Mouse (Mus musculus): ENCODE measurements at regions not wholly inside any gene's neighbourhood (a gene's known extent, or its start where the extent isn't known, plus 50 kb on each side); places are given as distances from the start of the nearest gene placed in this dataset.

DNA sequence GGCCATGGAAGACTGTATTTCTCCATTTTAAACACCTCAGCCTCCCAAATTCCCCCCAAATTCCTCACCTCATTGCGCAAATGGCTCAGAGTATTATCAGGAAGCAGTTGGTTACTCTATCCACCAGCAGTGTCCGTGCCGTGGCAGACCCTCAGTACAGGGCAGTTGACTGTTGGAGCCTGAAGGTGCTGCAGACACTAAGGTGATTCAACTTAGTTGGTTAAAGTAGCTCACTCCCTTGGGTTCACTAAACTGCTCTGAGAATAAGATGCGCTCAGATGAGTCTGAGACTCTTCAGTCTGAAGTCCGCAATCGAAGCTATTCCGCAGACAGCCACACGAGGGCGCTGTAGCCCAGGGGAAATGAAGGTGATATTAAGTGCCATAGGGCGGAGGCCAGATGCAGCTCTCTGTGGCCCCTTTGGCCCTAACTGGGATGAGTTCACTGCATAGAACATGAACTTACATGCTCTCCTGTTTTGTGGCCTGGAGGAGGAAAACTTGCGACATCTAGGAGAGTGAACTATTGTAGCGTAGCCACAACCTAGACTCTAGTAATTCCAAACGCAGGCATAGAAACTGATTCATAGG, 62.9 kb downstream of the Amer3 start:
- TF ChIP-seq CTCF (IDR thresholded peaks at IDR 0.05; ENCODE audit: low read depth, low read length) (peak; percentile 95), EP300 (IDR thresholded peaks at IDR 0.05; ENCODE audit: insufficient read depth, low read depth, low read length) (no peak)
- no peak overlapping the region for H3K27ac ChIP-seq (ENCODE audit: insufficient read depth, low read length)

DNA sequence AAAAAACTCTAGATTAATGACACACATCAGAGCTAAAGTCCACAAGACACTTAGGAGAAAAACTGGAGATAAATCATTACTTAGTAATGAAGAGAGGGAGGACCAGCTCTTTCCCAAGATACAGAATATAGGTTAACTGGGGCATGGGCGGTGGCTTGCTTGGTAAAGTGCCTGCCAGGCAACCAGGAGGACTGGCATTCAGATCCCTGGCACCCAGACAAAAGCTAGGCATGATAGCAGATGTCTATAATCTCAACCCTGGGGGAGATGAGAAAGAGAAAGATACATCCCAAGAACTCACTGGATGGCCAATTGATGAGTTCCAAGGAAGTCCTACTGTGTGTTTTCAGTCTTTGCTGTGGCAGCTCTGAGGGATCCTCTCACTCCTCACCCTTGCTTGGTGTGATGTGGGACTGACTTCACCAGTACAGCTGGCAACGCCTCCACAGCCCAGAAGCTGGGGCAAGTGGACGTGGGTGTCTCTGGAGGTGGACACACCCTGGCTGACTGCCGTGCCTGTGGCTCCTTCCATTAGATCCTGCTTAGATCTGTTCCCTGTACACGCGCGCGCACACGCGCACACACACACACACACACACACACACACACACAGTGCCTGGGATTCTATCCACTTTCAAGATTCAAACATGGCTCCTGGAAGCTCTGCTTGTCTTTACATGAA, 74.6 kb downstream of the Amer3 start:
- no peaks in the 10 kb centered on the region for H3K9me3 ChIP-seq (replicated peaks; ENCODE audit: control insufficient read depth, insufficient read depth, low read length, poor library complexity, severe bottlenecking)
- H3K27ac ChIP-seq (ENCODE audit: insufficient read depth, low read length): no peak overlapping the region
- no peak overlapping the region for H3K4me3 ChIP-seq (ENCODE audit: low read depth, low read length)
- H3K27me3 ChIP-seq (ENCODE audit: control insufficient read depth, insufficient read depth, low read length, poor library complexity, severe bottlenecking): no peaks in the 10 kb centered on the region
- H3K4me1 ChIP-seq (ENCODE audit: control insufficient read depth, insufficient read depth, low read length): no peaks in the 10 kb centered on the region
- no peaks in the 10 kb centered on the region for H3K36me3 ChIP-seq (ENCODE audit: control insufficient read depth, insufficient read depth, low read length, poor library complexity, severe bottlenecking)
- no peak overlapping the region for H3K9ac ChIP-seq (ENCODE audit: low read depth, poor library complexity, severe bottlenecking)
- TF ChIP-seq POLR2A (IDR thresholded peaks at IDR 0.05; ENCODE audit: insufficient read depth, low read length) (no peak), EP300 (IDR thresholded peaks at IDR 0.05; ENCODE audit: insufficient read depth, low read depth, low read length) (no peak), CTCF (IDR thresholded peaks at IDR 0.05; ENCODE audit: low read depth, low read length) (no peak)

More for the DNA sequence above, 62.9 kb downstream of the Amer3 start:
- no peaks in the 10 kb centered on the region for H3K27me3 ChIP-seq (ENCODE audit: control insufficient read depth, insufficient read depth, low read length, poor library complexity, severe bottlenecking)
- no peaks in the 10 kb centered on the region for H3K9me3 ChIP-seq (replicated peaks; ENCODE audit: control insufficient read depth, insufficient read depth, low read length, poor library complexity, severe bottlenecking)
- H3K9ac ChIP-seq (ENCODE audit: low read depth, poor library complexity, severe bottlenecking): no peak overlapping the region
- no peaks in the 10 kb centered on the region for H3K4me1 ChIP-seq (ENCODE audit: control insufficient read depth, insufficient read depth, low read length)
- H3K4me3 ChIP-seq (ENCODE audit: low read depth, low read length): no peak overlapping the region
- no peaks in the 10 kb centered on the region for H3K36me3 ChIP-seq (ENCODE audit: control insufficient read depth, insufficient read depth, low read length, poor library complexity, severe bottlenecking)

DNA sequence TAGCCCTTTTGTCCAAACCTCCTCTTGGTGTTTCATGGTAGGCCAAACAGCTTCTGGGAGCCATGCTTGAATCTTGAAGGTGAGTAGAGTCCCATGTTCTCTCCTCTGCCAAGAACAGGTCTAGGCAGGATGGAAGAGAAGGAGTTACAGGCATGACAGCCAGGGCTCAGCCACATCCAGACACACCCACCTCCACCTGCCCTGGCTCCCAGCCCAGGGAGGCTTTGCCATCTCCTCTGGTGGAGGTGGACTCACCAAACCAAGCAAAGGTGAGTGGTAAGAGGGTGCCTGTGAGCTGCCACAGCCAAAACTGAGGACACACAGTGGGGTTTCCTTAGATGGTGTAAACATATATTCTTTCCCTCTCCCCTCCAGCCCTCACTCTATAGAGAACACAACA, 78.0 kb downstream of the Amer3 start:
- no peak overlapping the region for H3K27ac ChIP-seq (ENCODE audit: insufficient read depth, low read length)
- no peaks in the 10 kb centered on the region for H3K4me1 ChIP-seq (ENCODE audit: control insufficient read depth, insufficient read depth, low read length)
- no peak overlapping the region for H3K4me3 ChIP-seq (ENCODE audit: low read depth, low read length)
- H3K9ac ChIP-seq (ENCODE audit: low read depth, poor library complexity, severe bottlenecking): no peak overlapping the region
- H3K9me3 ChIP-seq (replicated peaks; ENCODE audit: control insufficient read depth, insufficient read depth, low read length, poor library complexity, severe bottlenecking): no peaks in the 10 kb centered on the region
- H3K27me3 ChIP-seq (ENCODE audit: control insufficient read depth, insufficient read depth, low read length, poor library complexity, severe bottlenecking): no peaks in the 10 kb centered on the region
- H3K36me3 ChIP-seq (ENCODE audit: control insufficient read depth, insufficient read depth, low read length, poor library complexity, severe bottlenecking): no peaks in the 10 kb centered on the region
- no peak for TF ChIP-seq POLR2A (IDR thresholded peaks at IDR 0.05; ENCODE audit: insufficient read depth, low read length)
- TF ChIP-seq EP300 (IDR thresholded peaks at IDR 0.05; ENCODE audit: insufficient read depth, low read depth, low read length): no peak
- no peak for TF ChIP-seq CTCF (IDR thresholded peaks at IDR 0.05; ENCODE audit: low read depth, low read length)

DNA sequence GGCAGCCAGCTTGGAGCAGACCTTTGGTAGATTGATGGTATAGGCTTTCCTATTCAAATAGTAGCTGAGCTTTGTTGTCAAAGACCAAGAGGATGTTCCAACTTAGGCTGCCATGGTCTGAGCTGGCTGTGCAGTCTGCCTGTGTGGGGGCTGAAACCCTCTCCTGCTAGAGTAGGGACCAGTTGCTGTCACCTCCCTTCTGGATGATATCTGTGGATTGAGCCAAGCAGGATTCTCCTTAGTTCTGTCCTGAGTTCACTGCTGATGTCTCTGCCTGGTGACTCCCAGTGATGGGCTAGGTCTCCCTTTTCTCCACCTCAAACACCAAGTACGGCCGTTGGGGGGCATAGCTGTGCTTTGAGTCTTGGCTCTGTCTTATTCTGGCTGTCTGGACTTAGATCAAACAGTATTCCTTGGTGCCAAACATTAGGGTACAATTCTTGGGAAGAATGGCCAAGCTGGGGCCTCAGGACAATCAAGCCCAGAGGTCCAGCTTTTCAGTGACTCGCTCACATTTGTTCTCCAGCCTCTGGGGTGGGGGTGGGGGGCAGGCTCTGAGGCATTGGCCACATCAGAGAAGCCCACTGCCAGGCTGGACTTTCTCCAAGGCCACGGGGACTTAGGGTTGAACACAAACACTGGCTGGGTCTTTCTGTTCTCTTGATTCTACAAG, 84.6 kb downstream of the Amer3 start:
- Histone ChIP-seq H3K4me3 (ENCODE audit: low read depth, low read length) (no peak overlapping the region), H3K9me3 (replicated peaks; ENCODE audit: control insufficient read depth, insufficient read depth, low read length, poor library complexity, severe bottlenecking) (no peaks in the 10 kb centered on the region), H3K36me3 (ENCODE audit: control insufficient read depth, insufficient read depth, low read length, poor library complexity, severe bottlenecking) (no peaks in the 10 kb centered on the region), H3K27me3 (ENCODE audit: control insufficient read depth, insufficient read depth, low read length, poor library complexity, severe bottlenecking) (no peaks in the 10 kb centered on the region), H3K27ac (ENCODE audit: insufficient read depth, low read length) (no peak overlapping the region), H3K4me1 (ENCODE audit: control insufficient read depth, insufficient read depth, low read length) (no peaks in the 10 kb centered on the region), H3K9ac (ENCODE audit: low read depth, poor library complexity, severe bottlenecking) (no peak overlapping the region)
- TF ChIP-seq EP300 (IDR thresholded peaks at IDR 0.05; ENCODE audit: insufficient read depth, low read depth, low read length): no peak
- no peak for TF ChIP-seq POLR2A (IDR thresholded peaks at IDR 0.05; ENCODE audit: insufficient read depth, low read length)
- no peak for TF ChIP-seq CTCF (IDR thresholded peaks at IDR 0.05; ENCODE audit: low read depth, low read length)

DNA sequence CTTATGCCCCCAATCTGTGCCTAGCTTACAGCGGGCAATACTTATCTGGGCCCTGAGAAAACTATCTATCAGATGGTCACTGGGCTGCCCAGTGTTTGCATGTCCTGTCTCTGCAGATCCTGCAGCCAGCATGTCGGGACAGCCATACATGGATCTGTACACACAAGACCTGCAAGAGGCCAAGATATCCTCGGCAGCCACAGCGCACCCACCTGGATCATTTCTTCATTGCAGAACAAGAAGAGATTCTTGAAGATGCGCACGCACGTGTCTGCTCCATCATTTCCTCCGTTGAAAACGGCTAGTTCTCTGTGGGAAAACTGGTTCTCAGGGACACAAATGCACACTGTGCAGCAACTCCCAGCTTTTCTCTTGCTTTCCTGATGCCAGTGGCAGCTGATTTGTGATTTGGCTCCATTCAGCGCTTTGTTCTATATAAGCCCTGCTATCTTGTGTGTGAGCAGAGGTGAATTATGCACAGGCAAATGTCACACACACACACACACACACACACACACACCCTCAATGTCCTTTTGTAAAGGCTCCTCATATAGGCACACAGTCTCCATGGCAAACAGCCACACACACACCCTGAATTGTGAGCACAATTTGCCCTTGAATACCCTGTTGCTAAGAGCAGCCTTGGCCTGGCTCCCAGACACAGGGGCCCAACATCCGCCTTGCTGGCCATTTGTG, 85.5 kb downstream of the Amer3 start:
- no peaks in the 10 kb centered on the region for H3K36me3 ChIP-seq (ENCODE audit: control insufficient read depth, insufficient read depth, low read length, poor library complexity, severe bottlenecking)
- no peak overlapping the region for H3K27ac ChIP-seq (ENCODE audit: insufficient read depth, low read length)
- no peak overlapping the region for H3K9ac ChIP-seq (ENCODE audit: low read depth, poor library complexity, severe bottlenecking)
- H3K4me1 ChIP-seq (ENCODE audit: control insufficient read depth, insufficient read depth, low read length): no peaks in the 10 kb centered on the region
- no peak overlapping the region for H3K4me3 ChIP-seq (ENCODE audit: low read depth, low read length)
- no peaks in the 10 kb centered on the region for H3K27me3 ChIP-seq (ENCODE audit: control insufficient read depth, insufficient read depth, low read length, poor library complexity, severe bottlenecking)
- H3K9me3 ChIP-seq (replicated peaks; ENCODE audit: control insufficient read depth, insufficient read depth, low read length, poor library complexity, severe bottlenecking): no peaks in the 10 kb centered on the region
- TF ChIP-seq EP300 (IDR thresholded peaks at IDR 0.05; ENCODE audit: insufficient read depth, low read depth, low read length) (no peak), CTCF (IDR thresholded peaks at IDR 0.05; ENCODE audit: low read depth, low read length) (peak; percentile 13)

DNA sequence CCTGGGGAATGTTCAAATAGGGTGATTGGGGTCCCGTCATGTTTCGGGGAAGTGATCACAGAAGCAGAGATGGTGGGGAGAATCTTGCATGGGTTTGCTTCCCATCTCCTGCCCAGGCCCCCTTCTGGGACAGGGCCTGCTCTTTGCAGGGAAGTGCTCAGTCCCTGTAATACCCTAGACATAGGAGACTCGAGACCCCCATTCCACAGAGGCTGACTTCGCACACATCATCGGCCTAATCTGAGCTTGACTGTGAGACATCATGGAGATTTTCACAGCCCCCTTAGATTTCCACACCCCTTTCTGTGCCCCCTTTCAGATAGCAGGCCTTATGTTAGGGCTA, 86.0 kb downstream of the Amer3 start:
- H3K4me1 ChIP-seq (ENCODE audit: control insufficient read depth, insufficient read depth, low read length): no peaks in the 10 kb centered on the region
- no peak overlapping the region for H3K9ac ChIP-seq (ENCODE audit: low read depth, poor library complexity, severe bottlenecking)
- no peaks in the 10 kb centered on the region for H3K9me3 ChIP-seq (replicated peaks; ENCODE audit: control insufficient read depth, insufficient read depth, low read length, poor library complexity, severe bottlenecking)
- H3K4me3 ChIP-seq (ENCODE audit: low read depth, low read length): no peak overlapping the region
- TF ChIP-seq EP300 (IDR thresholded peaks at IDR 0.05; ENCODE audit: insufficient read depth, low read depth, low read length) (no peak), CTCF (IDR thresholded peaks at IDR 0.05; ENCODE audit: low read depth, low read length) (no peak), POLR2A (IDR thresholded peaks at IDR 0.05; ENCODE audit: insufficient read depth, low read length) (no peak)
- H3K36me3 ChIP-seq (ENCODE audit: control insufficient read depth, insufficient read depth, low read length, poor library complexity, severe bottlenecking): no peaks in the 10 kb centered on the region
- H3K27me3 ChIP-seq (ENCODE audit: control insufficient read depth, insufficient read depth, low read length, poor library complexity, severe bottlenecking): no peaks in the 10 kb centered on the region
- H3K27ac ChIP-seq (ENCODE audit: insufficient read depth, low read length): no peak overlapping the region
